Mouse (Mus musculus): ENCODE data around the gene Acot12.
"Not testable (repeated sequence)": the region's sequence is repeated elsewhere in the genome, so short reads cannot be mapped to it uniquely, and the experiment has no call there.

The Acot12 gene

GRCm38 (mm10) chr13:91758316-91759048, 17.2 kb downstream of the Acot12 start:
- no peak for ATAC-seq (ENCODE audit: insufficient number of reproducible peaks, low FRiP score, low TSS enrichment)

GRCm38 (mm10) chr13:91759791-91760190, 18.5 kb downstream of the Acot12 start:
- ATAC-seq (ENCODE audit: insufficient number of reproducible peaks, low FRiP score, low TSS enrichment): no peak

GRCm38 (mm10) chr13:91760302-91761050, 19.2 kb downstream of the Acot12 start:
- ATAC-seq (ENCODE audit: insufficient number of reproducible peaks, low FRiP score, low TSS enrichment): no peak

- ATAC-seq (ENCODE audit: insufficient number of reproducible peaks, low FRiP score, low TSS enrichment): no peak
These were observed 20.5 kb downstream of the Acot12 start for GRCm38 (mm10) chr13:91761654-91762445.

GRCm38 (mm10) chr13:91763654-91764053, 22.3 kb downstream of the Acot12 start:
- not testable (repeated sequence) for ATAC-seq (ENCODE audit: insufficient number of reproducible peaks, low FRiP score, low TSS enrichment)

GRCm38 (mm10) chr13:91765627-91766026, 24.3 kb downstream of the Acot12 start:
- no peak for ATAC-seq (ENCODE audit: insufficient number of reproducible peaks, low FRiP score, low TSS enrichment)

GRCm38 (mm10) chr13:91768683-91769651, 27.7 kb downstream of the Acot12 start:
- no peak for ATAC-seq (ENCODE audit: insufficient number of reproducible peaks, low FRiP score, low TSS enrichment)

- no peak for ATAC-seq (ENCODE audit: insufficient number of reproducible peaks, low FRiP score, low TSS enrichment)
These were observed 36.8 kb downstream of the Acot12 start for GRCm38 (mm10) chr13:91778092-91778491.

GRCm38 (mm10) chr13:91779892-91780291, 38.6 kb downstream of the Acot12 start:
- ATAC-seq (ENCODE audit: insufficient number of reproducible peaks, low FRiP score, low TSS enrichment): no peak

GRCm38 (mm10) chr13:91792035-91792434, 50.7 kb downstream of the Acot12 start:
- ATAC-seq (ENCODE audit: insufficient number of reproducible peaks, low FRiP score, low TSS enrichment): no peak

GRCm38 (mm10) chr13:91794926-91795436, 53.7 kb downstream of the Acot12 start:
- ATAC-seq (ENCODE audit: insufficient number of reproducible peaks, low FRiP score, low TSS enrichment): no peak

GRCm38 (mm10) chr13:91795593-91795992, 54.3 kb downstream of the Acot12 start:
- ATAC-seq (ENCODE audit: insufficient number of reproducible peaks, low FRiP score, low TSS enrichment): no peak

- ATAC-seq (ENCODE audit: insufficient number of reproducible peaks, low FRiP score, low TSS enrichment): no peak
These were observed 54.7 kb downstream of the Acot12 start for GRCm38 (mm10) chr13:91796003-91796402.

- no peak for ATAC-seq (ENCODE audit: insufficient number of reproducible peaks, low FRiP score, low TSS enrichment)
These were observed 55.6 kb downstream of the Acot12 start for GRCm38 (mm10) chr13:91796916-91797315.

GRCm38 (mm10) chr13:91797442-91797841, 56.1 kb downstream of the Acot12 start:
- ATAC-seq (ENCODE audit: insufficient number of reproducible peaks, low FRiP score, low TSS enrichment): no peak

- ATAC-seq (ENCODE audit: insufficient number of reproducible peaks, low FRiP score, low TSS enrichment): no peak
These were observed 60.4 kb downstream of the Acot12 start for GRCm38 (mm10) chr13:91801726-91802125.

GRCm38 (mm10) chr13:91807155-91807839, 66.0 kb downstream of the Acot12 start, which contains the start of gene Zcchc9:
Gene Zcchc9 (minus strand): TSS chr13:91807705.
- ATAC-seq (ENCODE audit: insufficient number of reproducible peaks, low FRiP score, low TSS enrichment): peak; percentile 98

- no peak for ATAC-seq (ENCODE audit: insufficient number of reproducible peaks, low FRiP score, low TSS enrichment)
These were observed 66.7 kb downstream of the Acot12 start for GRCm38 (mm10) chr13:91807874-91808575.
